In genomic region chr9:63206769-63207276, GRCm38 (mm10) we compare ENCODE assay signal across 18 mouse cellular contexts. TPM values are rescaled to one million over a fixed set of nuclear protein-coding genes. Genes with fewer than 3 reads are reported as not detected.
"Had no signal": no experiment of that assay in that cellular context is flagged by ENCODE, and none has a peak within 500 bp of the region (broad histone marks: within the 10 kb centered on the region; RNA-seq: fewer than 3 reads in every experiment).

No protein-coding gene starts in this region.

- H3K9ac ChIP-seq: limb, embryonic 13.5 days; liver, embryonic 14.5 days had no signal

- H3K27ac ChIP-seq: kidney, postnatal 0 days; limb, embryonic 13.5 days; liver, embryonic 14.5 days had no signal

- H3K27me3 ChIP-seq: limb, embryonic 13.5 days had no signal

- H3K4me2 ChIP-seq: limb, embryonic 13.5 days had no signal

- DNase-seq: kidney, adult 11 months; kidney, adult 9 months; kidney, postnatal 36 days; layer of hippocampus, adult 9-11 months; layer of hippocampus, postnatal 36 days; lung, adult 18-20 months; retina, postnatal 1 day; right cerebral cortex, postnatal 4 days; spleen, adult 18-20 months; thymus, adult 18-20 months; thymus, postnatal 14 days had no signal

- H3K4me1 ChIP-seq: limb, embryonic 13.5 days had no signal

- H3K4me3 ChIP-seq: limb, embryonic 13.5 days had no signal

RNA-seq across cellular contexts. Expression of gene Skor1, which starts 58.1 kb away (rescaled TPM):
- total RNA-seq: liver, adult 2 months; megakaryocyte-erythroid progenitor cell, adult 5-6 weeks had no signal
- polyA plus RNA-seq: kidney, postnatal 0 days; liver, adult 2 months; lung, embryonic 16.5 days; stomach, embryonic 14.5 days had no signal
